Mouse (Mus musculus): ENCODE data around the gene Tpx2. TPM values are rescaled to one million over a fixed set of nuclear protein-coding genes. Genes with fewer than 3 reads are reported as not detected.

Tpx2 gene
- polyA plus RNA-seq, 1 experiment from 2014 or later, result 95.3 TPM

DNA sequence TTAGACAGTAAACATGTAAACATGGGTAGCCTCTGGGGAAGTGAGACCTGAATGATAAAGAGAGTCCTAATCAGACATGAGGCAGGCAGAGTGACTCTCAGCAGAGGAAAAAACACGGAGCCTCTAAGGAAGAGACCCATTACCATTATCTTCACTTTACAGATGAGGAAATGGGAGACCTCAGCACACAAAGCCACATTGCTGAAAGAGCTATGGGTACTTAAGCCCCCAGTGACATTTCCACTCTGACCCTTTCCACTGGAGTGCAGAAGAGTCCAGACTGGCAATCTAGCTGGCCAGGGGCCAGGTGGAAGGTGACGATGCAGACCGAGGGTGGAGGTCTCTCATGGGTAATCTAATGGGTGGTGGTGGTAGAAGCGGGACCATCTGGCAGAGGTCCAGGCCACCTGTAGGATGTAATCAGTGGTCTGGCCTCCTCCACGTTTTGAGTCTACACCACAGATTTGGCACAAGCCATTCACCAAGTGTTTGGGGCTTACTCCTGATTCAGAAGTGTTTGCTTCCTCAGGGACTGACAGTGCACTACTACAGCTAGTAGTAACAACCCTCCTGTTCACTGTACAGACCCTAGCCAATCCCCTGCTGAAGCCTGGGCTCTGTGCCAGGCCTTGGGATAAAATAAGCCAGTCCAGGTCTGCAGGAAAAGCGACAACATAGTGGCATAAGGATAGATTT lies 30.0 kb upstream of the Tpx2 start:
- WGBS, result 33% methylated on average over 6 of the region's 6 CpGs
- no peak overlapping the region for H3K9ac ChIP-seq (replicated peaks; ENCODE audit: low read depth, low read length)
- H3K27me3 ChIP-seq (ENCODE audit: control insufficient read depth, insufficient read depth, low read length), result no peaks in the 10 kb centered on the region
- peak overlapping the region; percentile 53 for H3K27ac ChIP-seq (ENCODE audit: low read length)
- no peak overlapping the region for H3K4me3 ChIP-seq (ENCODE audit: low read depth, low read length)
- H3K4me2 ChIP-seq (replicated peaks; ENCODE audit: low read depth, low read length), result no peak overlapping the region
- no peaks in the 10 kb centered on the region for H3K9me3 ChIP-seq (ENCODE audit: control insufficient read depth, low read depth, low read length)
- H3K36me3 ChIP-seq (ENCODE audit: control insufficient read depth, insufficient read depth, low read length), result 0 out of 2 replicates have a peak, but pooled peaks cover 3% of the 10 kb centered on the region
- peaks cover 37% of the 10 kb centered on the region for H3K4me1 ChIP-seq (ENCODE audit: control insufficient read depth, insufficient read depth, low read length)
- ATAC-seq (ENCODE audit: insufficient number of reproducible peaks, insufficient read depth, low FRiP score, low read depth), result 0 out of 2 replicates have a peak, but pooled peaks have one; percentile 12

DNA sequence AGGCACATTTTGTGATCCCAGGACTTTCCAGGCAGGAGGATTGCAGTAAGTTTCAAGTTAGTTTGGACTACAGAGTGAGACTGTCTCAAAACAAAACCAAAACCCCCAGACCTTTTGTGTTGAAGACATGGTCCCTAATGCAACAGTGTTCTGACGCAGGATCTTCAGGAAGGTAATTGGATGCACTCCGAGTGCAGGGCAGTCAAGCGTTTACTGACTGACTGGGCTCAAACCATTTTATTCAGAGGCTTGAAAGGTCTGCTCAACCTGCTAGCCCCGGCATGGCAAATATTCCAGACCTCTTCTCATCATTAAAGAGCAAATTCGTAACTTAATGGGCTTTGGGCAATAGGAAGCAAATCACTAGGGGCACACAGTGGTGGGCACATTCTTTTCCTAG lies 29.1 kb upstream of the Tpx2 start:
- H3K4me1 ChIP-seq (ENCODE audit: control insufficient read depth, insufficient read depth, low read length), result peaks cover 37% of the 10 kb centered on the region
- no peak overlapping the region for H3K27ac ChIP-seq (ENCODE audit: low read length)

DNA sequence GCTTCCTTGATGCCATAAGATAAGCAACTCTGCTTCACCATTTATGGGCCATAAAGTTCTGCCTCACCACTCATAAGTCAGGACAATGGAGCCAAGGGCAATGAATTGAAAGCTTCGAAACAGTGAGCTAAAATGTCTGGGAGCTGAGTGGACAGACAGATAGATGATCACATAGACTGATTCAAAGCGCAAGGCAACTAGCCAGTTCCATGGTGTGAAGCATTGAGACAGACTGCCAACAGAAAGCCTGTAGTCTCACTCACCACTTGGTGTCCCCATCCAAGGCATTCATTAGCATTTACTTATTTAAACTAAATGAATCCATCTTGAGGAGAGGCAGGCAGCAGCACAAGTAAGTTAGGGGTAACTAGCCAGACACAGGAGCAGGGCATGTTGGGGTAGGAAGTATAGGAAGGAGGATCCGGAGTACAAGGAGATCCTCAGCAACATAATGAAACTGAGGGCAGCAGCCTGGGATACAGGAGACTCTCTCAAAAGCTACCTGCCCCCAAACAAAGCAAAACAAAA lies 28.6 kb upstream of the Tpx2 start:
- H3K4me3 ChIP-seq (ENCODE audit: low read depth, low read length), result no peak overlapping the region
- H3K9ac ChIP-seq (replicated peaks; ENCODE audit: low read depth, low read length), result no peak overlapping the region
- peaks cover 37% of the 10 kb centered on the region for H3K4me1 ChIP-seq (ENCODE audit: control insufficient read depth, insufficient read depth, low read length)
- 0 out of 2 replicates have a peak, but pooled peaks cover 6% of the 10 kb centered on the region for H3K36me3 ChIP-seq (ENCODE audit: control insufficient read depth, insufficient read depth, low read length)
- no peak for ATAC-seq (ENCODE audit: insufficient number of reproducible peaks, insufficient read depth, low FRiP score, low read depth)
- 94% methylated on average over 3 of the region's 3 CpGs for WGBS
- H3K4me2 ChIP-seq (replicated peaks; ENCODE audit: low read depth, low read length), result no peak overlapping the region
- H3K27ac ChIP-seq (ENCODE audit: low read length), result no peak overlapping the region
- no peaks in the 10 kb centered on the region for H3K27me3 ChIP-seq (ENCODE audit: control insufficient read depth, insufficient read depth, low read length)
- H3K9me3 ChIP-seq (ENCODE audit: control insufficient read depth, low read depth, low read length), result no peaks in the 10 kb centered on the region

More for the DNA sequence above, 29.1 kb upstream of the Tpx2 start:
- no peak for ATAC-seq (ENCODE audit: insufficient number of reproducible peaks, insufficient read depth, low FRiP score, low read depth)
- WGBS, result 88% methylated on average over 5 of the region's 5 CpGs
- Histone ChIP-seq H3K4me3 (ENCODE audit: low read depth, low read length) (no peak overlapping the region), H3K9ac (replicated peaks; ENCODE audit: low read depth, low read length) (no peak overlapping the region), H3K36me3 (ENCODE audit: control insufficient read depth, insufficient read depth, low read length) (0 out of 2 replicates have a peak, but pooled peaks cover 3% of the 10 kb centered on the region), H3K9me3 (ENCODE audit: control insufficient read depth, low read depth, low read length) (no peaks in the 10 kb centered on the region), H3K27me3 (ENCODE audit: control insufficient read depth, insufficient read depth, low read length) (no peaks in the 10 kb centered on the region), H3K4me2 (replicated peaks; ENCODE audit: low read depth, low read length) (no peak overlapping the region)

DNA sequence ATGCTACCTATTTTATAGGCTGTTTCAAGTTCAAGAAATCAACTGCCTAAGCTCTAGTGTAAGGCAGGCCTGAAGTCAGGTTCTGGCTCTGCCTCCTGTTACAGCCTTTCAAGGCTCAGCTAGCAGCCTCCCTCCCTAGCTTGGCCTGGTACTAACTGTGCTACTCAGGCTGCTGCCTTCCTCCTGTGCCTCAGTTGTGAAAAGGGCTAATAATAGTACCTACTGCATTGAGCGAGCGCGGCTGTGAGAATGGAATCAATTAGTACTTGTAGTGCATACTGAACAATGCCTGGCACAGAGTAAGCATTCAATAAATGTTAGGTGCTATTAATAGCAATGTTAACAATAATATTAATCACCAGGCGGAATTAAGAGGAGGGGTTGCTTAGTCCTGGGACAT lies 27.8 kb upstream of the Tpx2 start:
- ATAC-seq (ENCODE audit: insufficient number of reproducible peaks, insufficient read depth, low FRiP score, low read depth), result no peak
- Histone ChIP-seq H3K27ac (ENCODE audit: low read length) (peak overlapping the region; percentile 35; the same call in 1 of the 2 replicates), H3K27me3 (ENCODE audit: control insufficient read depth, insufficient read depth, low read length) (no peaks in the 10 kb centered on the region), H3K9me3 (ENCODE audit: control insufficient read depth, low read depth, low read length) (no peaks in the 10 kb centered on the region), H3K4me3 (ENCODE audit: low read depth, low read length) (no peak overlapping the region), H3K9ac (replicated peaks; ENCODE audit: low read depth, low read length) (no peak overlapping the region), H3K4me2 (replicated peaks; ENCODE audit: low read depth, low read length) (no peak overlapping the region), H3K36me3 (ENCODE audit: control insufficient read depth, insufficient read depth, low read length) (0 out of 2 replicates have a peak, but pooled peaks cover 6% of the 10 kb centered on the region), H3K4me1 (ENCODE audit: control insufficient read depth, insufficient read depth, low read length) (peaks cover 35% of the 10 kb centered on the region)
- 66% methylated on average over 4 of the region's 4 CpGs for WGBS

DNA sequence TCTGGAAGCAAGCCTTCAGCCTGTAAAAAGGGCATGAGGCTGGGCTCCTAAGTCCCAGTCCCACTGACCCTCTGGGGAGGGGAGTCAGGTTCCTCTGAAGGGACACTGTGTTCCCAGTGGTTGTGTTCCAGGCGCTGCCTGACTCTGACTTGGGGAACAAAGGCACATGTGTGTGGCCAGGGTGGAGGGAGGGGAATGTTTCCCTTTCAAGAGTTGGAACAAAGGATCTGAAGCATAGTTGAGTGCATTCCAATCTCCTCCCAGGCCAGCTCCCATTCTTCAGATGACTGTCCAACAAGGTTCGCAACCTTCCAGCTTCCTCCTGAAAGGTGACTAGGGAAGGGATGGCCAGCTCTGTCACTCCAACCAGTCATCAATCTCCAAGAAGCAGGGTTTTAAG lies 27.4 kb upstream of the Tpx2 start:
- Histone ChIP-seq H3K27me3 (ENCODE audit: control insufficient read depth, insufficient read depth, low read length) (no peaks in the 10 kb centered on the region), H3K4me1 (ENCODE audit: control insufficient read depth, insufficient read depth, low read length) (peaks cover 39% of the 10 kb centered on the region), H3K4me2 (replicated peaks; ENCODE audit: low read depth, low read length) (no peak overlapping the region), H3K36me3 (ENCODE audit: control insufficient read depth, insufficient read depth, low read length) (0 out of 2 replicates have a peak, but pooled peaks cover 6% of the 10 kb centered on the region), H3K9me3 (ENCODE audit: control insufficient read depth, low read depth, low read length) (no peaks in the 10 kb centered on the region), H3K27ac (ENCODE audit: low read length) (peak overlapping the region; percentile 35; the same call in 1 of the 2 replicates), H3K4me3 (ENCODE audit: low read depth, low read length) (no peak overlapping the region), H3K9ac (replicated peaks; ENCODE audit: low read depth, low read length) (no peak overlapping the region)
- 71% methylated on average over 2 of the region's 2 CpGs for WGBS
- peak; percentile 35 for ATAC-seq (ENCODE audit: insufficient number of reproducible peaks, insufficient read depth, low FRiP score, low read depth)

DNA sequence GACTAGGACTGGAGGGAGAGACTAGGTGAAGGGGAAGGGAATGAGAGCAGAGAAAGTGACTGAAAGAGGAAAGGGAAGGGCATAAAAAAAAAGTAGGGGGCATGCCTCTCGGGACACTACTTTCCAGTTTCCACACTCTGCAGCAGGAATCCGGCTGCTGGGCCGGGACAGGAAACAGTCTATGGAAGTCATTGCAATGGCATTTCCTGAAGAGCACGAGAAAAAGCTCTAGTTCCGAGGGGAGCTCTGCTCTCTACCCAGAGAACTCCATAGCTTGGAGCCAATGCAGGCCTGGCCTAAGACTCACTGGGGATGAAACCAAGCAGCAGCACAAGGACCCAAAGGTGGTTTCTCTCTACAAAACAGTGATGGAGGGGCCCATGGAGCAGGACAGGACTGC lies 26.7 kb upstream of the Tpx2 start:
- no peaks in the 10 kb centered on the region for H3K9me3 ChIP-seq (ENCODE audit: control insufficient read depth, low read depth, low read length)
- no peak overlapping the region for H3K9ac ChIP-seq (replicated peaks; ENCODE audit: low read depth, low read length)
- H3K4me3 ChIP-seq (ENCODE audit: low read depth, low read length), result no peak overlapping the region
- no peak overlapping the region for H3K4me2 ChIP-seq (replicated peaks; ENCODE audit: low read depth, low read length)
- ATAC-seq (ENCODE audit: insufficient number of reproducible peaks, insufficient read depth, low FRiP score, low read depth), result no peak
- WGBS, result 39% methylated on average over 5 of the region's 5 CpGs
- peaks cover 38% of the 10 kb centered on the region for H3K4me1 ChIP-seq (ENCODE audit: control insufficient read depth, insufficient read depth, low read length)
- 0 out of 2 replicates have a peak, but pooled peaks cover 6% of the 10 kb centered on the region for H3K36me3 ChIP-seq (ENCODE audit: control insufficient read depth, insufficient read depth, low read length)
- H3K27ac ChIP-seq (ENCODE audit: low read length), result peak overlapping the region; percentile 10
- H3K27me3 ChIP-seq (ENCODE audit: control insufficient read depth, insufficient read depth, low read length), result no peaks in the 10 kb centered on the region

DNA sequence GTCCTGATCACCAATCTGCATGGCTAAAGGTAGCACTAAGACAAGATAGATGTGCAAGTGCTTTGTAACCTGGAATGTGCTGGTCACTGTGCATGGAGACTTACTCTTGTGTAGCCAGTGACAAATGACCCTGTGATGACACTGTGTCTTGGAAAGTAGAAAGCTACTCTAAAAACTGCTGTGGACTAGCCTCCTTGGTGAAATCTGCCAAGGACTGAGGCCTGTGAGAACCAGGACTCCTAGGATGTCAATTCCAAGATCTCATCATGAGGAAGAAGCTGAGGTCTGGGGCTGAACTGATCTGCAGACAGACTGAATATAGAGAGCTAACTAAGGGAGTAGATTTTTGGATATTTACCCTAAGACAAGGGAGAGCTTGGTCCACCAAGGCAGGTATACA lies 26.2 kb upstream of the Tpx2 start:
- peak overlapping the region; percentile 10 for H3K27ac ChIP-seq (ENCODE audit: low read length)
- H3K9ac ChIP-seq (replicated peaks; ENCODE audit: low read depth, low read length), result no peak overlapping the region
- H3K4me1 ChIP-seq (ENCODE audit: control insufficient read depth, insufficient read depth, low read length), result peaks cover 42% of the 10 kb centered on the region
- no peak for ATAC-seq (ENCODE audit: insufficient number of reproducible peaks, insufficient read depth, low FRiP score, low read depth)
- H3K36me3 ChIP-seq (ENCODE audit: control insufficient read depth, insufficient read depth, low read length), result 0 out of 2 replicates have a peak, but pooled peaks cover 6% of the 10 kb centered on the region
- H3K9me3 ChIP-seq (ENCODE audit: control insufficient read depth, low read depth, low read length), result no peaks in the 10 kb centered on the region
- no peak overlapping the region for H3K4me3 ChIP-seq (ENCODE audit: low read depth, low read length)
- H3K4me2 ChIP-seq (replicated peaks; ENCODE audit: low read depth, low read length), result no peak overlapping the region
- no peaks in the 10 kb centered on the region for H3K27me3 ChIP-seq (ENCODE audit: control insufficient read depth, insufficient read depth, low read length)

DNA sequence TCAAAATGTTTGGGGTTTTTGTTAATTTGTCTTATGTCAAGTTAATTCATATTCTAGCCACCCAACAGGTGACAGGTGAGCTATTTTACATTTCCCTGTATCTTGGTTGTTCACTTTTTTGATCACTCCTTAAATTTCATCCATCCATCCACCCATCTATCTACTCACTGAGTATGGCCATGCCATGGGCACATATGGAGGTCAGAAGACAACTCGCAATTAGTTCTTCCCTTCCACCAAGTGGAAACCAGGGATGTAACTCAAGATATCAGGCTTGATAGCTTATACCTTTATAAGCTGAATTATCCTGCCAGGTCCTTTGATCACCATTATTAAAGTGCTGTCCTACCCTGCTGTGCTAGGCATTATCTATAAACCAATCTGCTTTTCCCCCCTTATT lies 24.0 kb upstream of the Tpx2 start:
- H3K36me3 ChIP-seq (ENCODE audit: control insufficient read depth, insufficient read depth, low read length), result peaks cover 6% of the 10 kb centered on the region; the same call in 1 of the 2 replicates
- 96% methylated on average over 1 of the region's 1 CpGs for WGBS
- no peak for ATAC-seq (ENCODE audit: insufficient number of reproducible peaks, insufficient read depth, low FRiP score, low read depth)
- H3K4me3 ChIP-seq (ENCODE audit: low read depth, low read length), result no peak overlapping the region
- peaks cover 44% of the 10 kb centered on the region for H3K4me1 ChIP-seq (ENCODE audit: control insufficient read depth, insufficient read depth, low read length)
- H3K9me3 ChIP-seq (ENCODE audit: control insufficient read depth, low read depth, low read length), result no peaks in the 10 kb centered on the region
- no peaks in the 10 kb centered on the region for H3K27me3 ChIP-seq (ENCODE audit: control insufficient read depth, insufficient read depth, low read length)
- no peak overlapping the region for H3K9ac ChIP-seq (replicated peaks; ENCODE audit: low read depth, low read length)
- H3K4me2 ChIP-seq (replicated peaks; ENCODE audit: low read depth, low read length), result no peak overlapping the region
- H3K27ac ChIP-seq (ENCODE audit: low read length), result no peak overlapping the region
